Mouse (Mus musculus): ENCODE data around the gene Mpg.
"Not testable (repeated sequence)": the region's sequence is repeated elsewhere in the genome, so short reads cannot be mapped to it uniquely, and the experiment has no call there.

Gene Mpg

GRCm38 (mm10) chr11:32200992-32201391 is 25.3 kb upstream of the Mpg start:
- intact Hi-C loops (cut with DNase I), result not testable (repeated sequence)

- intact Hi-C loops (cut with DNase I), result no loop called here
Observed at GRCm38 (mm10) chr11:32201922-32202685, 24.2 kb upstream of the Mpg start.

GRCm38 (mm10) chr11:32205058-32205873 is 21.0 kb upstream of the Mpg start, which contains the start of gene Snrnp25:
Snrnp25 (plus strand) TSS chr11:32205415.
- intact Hi-C loops (cut with DNase I), result loop anchor here (5.0 kb wide), 1 partner anchor 37 kb away; no protein-coding TSS in a partner anchor

- intact Hi-C loops (cut with DNase I), result loop anchor here (10.0 kb wide), 1 partner anchor 114 kb away; no protein-coding TSS in a partner anchor
Observed at GRCm38 (mm10) chr11:32210623-32211022, 15.7 kb upstream of the Mpg start.

GRCm38 (mm10) chr11:32215372-32216162 is 10.7 kb upstream of the Mpg start:
- intact Hi-C loops (cut with DNase I), result loop anchor here (2.0 to 10.0 kb wide), 2 partner anchors 21 to 109 kb away; no protein-coding TSS in a partner anchor

- intact Hi-C loops (cut with DNase I), result loop anchor here (2.0 to 10.0 kb wide), 2 partner anchors 20 to 108 kb away; no protein-coding TSS in a partner anchor
Observed at GRCm38 (mm10) chr11:32216851-32217250, 9.5 kb upstream of the Mpg start.

- intact Hi-C loops (cut with DNase I), result loop anchor here (10.0 kb wide), 1 partner anchor 106 kb away; no protein-coding TSS in a partner anchor
Observed at GRCm38 (mm10) chr11:32218501-32219050, 7.7 kb upstream of the Mpg start.

- intact Hi-C loops (cut with DNase I), result loop anchor here (10.0 kb wide), 1 partner anchor 106 kb away; no protein-coding TSS in a partner anchor
Observed at GRCm38 (mm10) chr11:32219287-32219686, 7.0 kb upstream of the Mpg start.

GRCm38 (mm10) chr11:32220607-32221224 is 5.6 kb upstream of the Mpg start:
- intact Hi-C loops (cut with DNase I), result no loop called here

- intact Hi-C loops (cut with DNase I), result no loop called here
Observed at GRCm38 (mm10) chr11:32221225-32221950, 4.9 kb upstream of the Mpg start.

GRCm38 (mm10) chr11:32221951-32222409 is 4.3 kb upstream of the Mpg start, which contains the start of gene Rhbdf1:
Rhbdf1 (minus strand) TSS chr11:32222300.
- intact Hi-C loops (cut with DNase I), result no loop called here

- intact Hi-C loops (cut with DNase I), result no loop called here
Observed at GRCm38 (mm10) chr11:32222570-32223194, 3.6 kb upstream of the Mpg start.

GRCm38 (mm10) chr11:32223297-32223967 is 2.9 kb upstream of the Mpg start:
- intact Hi-C loops (cut with DNase I), result no loop called here

GRCm38 (mm10) chr11:32224468-32225139 is 1.7 kb upstream of the Mpg start:
- intact Hi-C loops (cut with DNase I), result no loop called here

- intact Hi-C loops (cut with DNase I), result no loop called here
Observed at GRCm38 (mm10) chr11:32225222-32226104, 842 bp upstream of the Mpg start.

- intact Hi-C loops (cut with DNase I), result no loop called here
Observed at GRCm38 (mm10) chr11:32227041-32227440, 736 bp downstream of the Mpg start.

GRCm38 (mm10) chr11:32227555-32227954 is 1.2 kb downstream of the Mpg start:
- intact Hi-C loops (cut with DNase I), result no loop called here
